Mouse (Mus musculus) adrenal gland, postnatal 14 days (tissue): Measurements from ENCODE around the gene Ttc24. TPM values are rescaled to one million over a fixed set of nuclear protein-coding genes. Genes with fewer than 3 reads are reported as not detected.

Source experiments
- DNase-seq: peaks from one replicate; pipeline ENCODE4 v3.0.0; 2021; ENCODE audit warnings: mixed read lengths
- long read RNA-seq, 2 experiments: library from polyadenylated mRNA; stranded (forward); transcript quantifications; one replicate each; pipeline ENCODE4 v2.0.0; 2021
- total RNA-seq: library from RNA; stranded (reverse); gene quantifications from 2 replicates; pipeline ENCODE4 v1.2.3, GENCODE M21; 2021

Gene Ttc24
- not detected in 2 replicates for total RNA-seq
- long read RNA-seq, experiment 1, result 0 reads
- long read RNA-seq, experiment 2, result 0 reads

DNA sequence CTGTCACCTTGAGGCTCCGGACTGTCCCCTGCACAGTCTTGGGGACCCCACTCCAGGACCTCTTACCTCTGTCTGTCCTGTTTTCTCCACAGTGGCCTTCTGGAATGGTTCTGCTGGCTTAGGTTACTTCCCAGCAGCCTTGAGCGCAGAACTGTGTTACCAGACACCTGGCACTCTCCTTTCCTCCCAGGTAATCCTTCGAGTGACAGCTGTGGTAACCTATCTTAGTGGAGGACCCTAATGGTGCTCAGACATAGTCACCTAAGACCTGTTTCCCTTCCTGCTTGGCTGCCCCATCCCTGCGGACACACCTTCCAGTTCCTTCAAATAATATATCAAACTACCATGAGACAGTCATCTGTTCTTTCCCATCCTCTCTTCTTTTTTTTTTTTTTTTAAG lies at the start of gene Ttc24:
Gene Ttc24, minus strand, starts transcription at position 101 of the 400 bp plus-strand sequence.
- no peak for DNase-seq

DNA sequence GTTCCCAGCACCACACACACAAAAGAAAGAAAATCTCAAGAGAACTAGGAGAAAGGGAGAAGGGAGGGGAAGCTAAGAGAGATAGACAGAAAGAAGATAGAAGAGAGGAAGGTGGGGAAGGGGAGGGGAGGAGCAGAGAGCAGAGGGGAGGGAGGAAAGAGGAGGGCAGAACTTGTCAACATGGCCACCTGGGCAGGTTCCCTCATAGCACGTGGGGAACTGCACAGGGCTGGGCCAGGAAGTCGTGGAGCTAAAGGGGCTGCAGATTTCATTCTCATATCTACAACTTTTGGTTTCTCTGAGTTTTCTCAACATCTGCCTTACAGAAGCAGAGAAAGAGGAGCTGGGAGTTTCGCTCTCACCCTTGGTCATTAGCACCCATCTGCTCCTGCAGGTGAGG lies 49.5 kb upstream of the Ttc24 start:
- DNase-seq, result no peak

DNA sequence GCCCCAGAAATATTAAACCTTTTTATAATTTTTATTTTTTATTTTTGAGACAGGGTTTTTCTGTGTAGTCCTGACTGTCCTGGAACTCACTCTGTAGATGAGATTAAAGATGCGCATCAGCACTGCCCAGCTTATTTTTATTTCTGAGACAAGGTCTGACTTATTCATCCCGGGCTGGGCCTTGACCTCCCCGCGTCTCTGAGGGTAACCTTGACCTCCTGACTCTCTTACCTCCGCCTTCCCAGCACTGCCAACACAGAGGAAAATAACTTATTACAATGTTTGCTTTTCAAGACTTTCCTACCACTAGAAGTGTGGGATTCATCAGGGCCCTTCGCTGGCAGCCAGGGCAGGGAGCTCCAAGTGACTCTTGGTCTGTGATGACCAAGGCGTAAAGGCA lies 48.1 kb upstream of the Ttc24 start:
- peak; percentile 41 for DNase-seq

DNA sequence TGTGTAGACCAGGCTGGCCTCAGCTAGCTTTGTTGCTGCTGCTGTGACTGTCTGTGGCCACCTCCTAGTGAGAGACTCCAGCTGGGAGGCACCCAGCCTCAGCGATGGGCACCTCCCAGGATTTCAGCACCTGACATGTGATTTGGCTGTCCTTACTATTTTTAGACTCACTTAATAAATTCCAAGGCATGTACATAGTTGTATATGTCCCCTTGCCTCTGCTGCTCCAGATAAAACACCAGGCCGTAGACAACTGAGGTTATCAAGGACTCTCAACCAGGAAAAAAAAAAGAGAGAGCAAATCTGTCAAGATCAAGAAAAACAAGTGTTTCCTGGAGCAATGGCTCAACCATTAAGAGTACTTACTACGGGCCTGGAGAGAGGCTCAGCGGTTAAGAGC lies 47.1 kb upstream of the Ttc24 start:
- DNase-seq, result no peak

DNA sequence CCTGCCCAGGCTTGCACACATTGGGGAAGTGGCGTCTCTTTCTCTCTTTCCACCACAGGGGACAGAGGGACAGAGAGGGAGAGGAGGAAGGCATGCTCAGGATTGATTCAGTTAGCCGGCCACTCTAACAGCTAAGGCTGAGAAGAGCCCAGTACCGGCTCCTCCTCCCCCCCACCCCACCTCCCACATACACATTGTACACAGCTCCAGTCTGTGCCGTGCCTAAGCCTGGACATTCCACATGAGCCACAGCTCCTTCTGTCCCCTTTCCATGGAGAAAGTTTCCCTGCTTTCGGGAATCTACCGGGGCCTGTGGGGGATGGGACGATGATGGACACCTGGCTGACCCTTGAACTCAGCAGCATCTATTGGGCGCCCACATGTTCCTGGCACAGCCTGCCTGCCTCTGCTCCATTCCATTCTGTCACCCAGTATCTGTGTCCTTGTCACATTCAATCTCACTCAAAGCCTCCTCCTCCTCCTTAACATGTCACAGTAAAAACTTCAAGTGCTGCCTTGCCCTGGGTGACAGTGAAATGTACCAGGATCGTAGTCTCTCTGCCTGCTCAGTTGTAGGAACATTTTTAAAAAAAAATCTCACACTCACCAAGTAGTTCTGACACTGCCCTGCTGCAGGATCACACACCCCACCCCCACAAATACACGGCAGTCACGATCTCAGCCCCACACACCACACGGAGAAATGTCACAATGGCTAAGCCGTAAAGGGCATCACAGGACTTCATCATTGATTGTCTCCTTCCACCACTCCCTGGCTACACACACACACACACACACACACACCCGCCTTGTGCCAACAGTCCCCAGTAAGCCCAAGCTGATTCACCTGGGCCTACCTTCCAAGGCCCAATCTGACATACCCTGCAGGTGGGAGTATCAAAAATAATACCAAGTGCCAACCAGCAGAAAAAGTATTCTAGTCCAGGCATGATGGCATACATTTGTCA lies 43.3 kb upstream of the Ttc24 start:
- DNase-seq, result no peak

DNA sequence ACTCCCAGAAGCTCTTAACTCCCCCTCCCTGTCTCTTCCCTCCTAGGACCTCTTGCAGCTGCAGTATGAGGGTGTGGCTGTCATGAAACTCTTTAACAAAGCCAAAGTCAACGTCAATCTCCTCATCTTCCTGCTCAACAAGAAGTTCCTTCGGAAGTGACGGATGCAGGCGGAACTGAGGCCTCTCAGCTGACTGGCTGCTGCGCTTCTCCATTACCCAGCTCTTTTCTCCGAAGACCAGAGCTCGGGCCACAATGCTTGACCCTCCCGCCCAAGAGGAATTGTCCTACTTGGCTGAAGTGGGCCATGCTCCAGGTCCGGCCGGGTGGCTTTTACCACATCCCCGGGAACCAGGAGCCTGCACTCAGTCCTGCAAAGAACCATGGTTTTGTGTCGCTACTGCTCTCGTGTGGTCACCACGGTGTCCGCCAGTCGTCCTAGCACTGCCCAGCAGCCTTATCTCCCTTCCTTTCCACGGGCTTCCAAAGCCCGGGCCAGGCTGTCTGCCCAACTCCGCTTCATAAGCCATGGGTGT lies 42.1 kb upstream of the Ttc24 start:
- no peak for DNase-seq

DNA sequence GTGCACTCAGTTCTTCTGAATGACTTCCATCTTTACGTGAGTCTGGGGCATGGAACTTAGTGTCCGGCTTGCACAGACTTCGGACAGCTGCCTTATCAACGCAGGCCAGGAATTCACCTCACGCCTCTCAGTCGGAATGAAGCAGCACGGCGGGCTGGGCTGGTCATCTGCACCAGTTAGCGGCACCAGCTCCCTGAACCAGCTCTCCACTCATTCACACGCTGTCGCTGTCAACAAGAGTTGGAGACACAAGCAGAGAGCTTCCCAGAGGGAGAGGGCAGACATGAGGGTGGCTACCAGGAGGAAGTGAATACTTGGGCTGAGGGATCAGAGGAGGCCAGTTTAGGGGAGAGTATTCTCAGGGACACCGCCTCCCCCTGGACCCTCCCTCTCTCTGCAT lies 36.3 kb upstream of the Ttc24 start:
- DNase-seq, result no peak

DNA sequence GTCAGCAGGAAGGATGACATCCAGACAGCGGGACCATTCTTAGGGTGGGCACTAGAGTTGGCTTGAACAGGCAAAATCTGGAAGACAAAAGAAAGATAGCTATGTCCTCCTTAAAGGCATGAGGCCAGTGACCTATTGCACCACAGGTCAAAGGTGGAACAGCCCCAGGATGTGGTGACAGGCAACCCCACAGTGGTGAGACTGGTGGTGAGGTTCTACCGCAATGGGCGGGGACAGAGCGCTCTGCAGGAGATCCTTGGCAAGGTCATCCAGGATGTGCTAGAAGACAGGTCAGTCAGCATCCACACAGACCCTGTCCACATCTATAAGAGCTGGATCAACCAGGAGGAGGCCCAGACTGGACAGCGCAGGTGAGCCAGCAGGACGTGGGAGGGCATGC lies 31.0 kb upstream of the Ttc24 start:
- DNase-seq, result no peak

DNA sequence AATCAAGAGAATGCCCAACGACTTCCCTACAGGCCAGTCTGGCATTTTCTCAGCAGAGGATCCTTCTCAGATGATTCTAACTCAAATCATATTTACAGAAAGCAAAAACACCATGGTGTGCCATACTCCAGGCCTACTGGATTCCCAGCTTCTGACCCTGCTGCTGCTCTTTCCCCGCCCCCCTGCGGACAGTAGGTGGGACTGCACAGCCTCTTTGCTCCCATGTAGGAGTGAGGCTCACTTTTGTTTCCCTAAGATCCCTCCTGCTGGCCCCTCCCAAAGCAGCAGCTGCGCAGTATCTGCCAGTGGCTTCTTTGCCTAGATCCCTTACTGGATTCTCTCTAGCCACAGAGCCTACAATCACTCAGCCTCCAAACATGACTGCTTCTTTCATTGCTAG lies 28.0 kb upstream of the Ttc24 start:
- DNase-seq, result no peak

DNA sequence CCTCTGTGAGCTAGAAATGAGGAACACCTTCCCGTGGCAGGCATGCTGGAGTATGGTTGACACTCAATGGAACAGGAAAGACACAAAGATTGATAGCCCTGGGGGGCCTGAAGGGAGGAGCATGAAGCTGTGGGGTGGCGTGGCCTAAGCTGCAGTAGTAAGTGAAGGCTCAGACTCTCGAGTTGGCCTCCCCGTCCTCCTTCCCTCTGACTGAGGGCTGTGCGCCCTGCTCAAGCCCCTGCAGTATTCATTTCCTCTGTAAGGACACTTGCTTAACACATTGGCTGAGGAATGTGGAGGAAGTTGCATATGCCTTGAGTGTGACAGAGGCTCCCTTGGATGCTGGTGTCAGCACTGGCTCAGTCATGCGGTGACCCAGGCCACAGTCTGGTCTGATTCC lies 24.5 kb upstream of the Ttc24 start:
- no peak for DNase-seq

DNA sequence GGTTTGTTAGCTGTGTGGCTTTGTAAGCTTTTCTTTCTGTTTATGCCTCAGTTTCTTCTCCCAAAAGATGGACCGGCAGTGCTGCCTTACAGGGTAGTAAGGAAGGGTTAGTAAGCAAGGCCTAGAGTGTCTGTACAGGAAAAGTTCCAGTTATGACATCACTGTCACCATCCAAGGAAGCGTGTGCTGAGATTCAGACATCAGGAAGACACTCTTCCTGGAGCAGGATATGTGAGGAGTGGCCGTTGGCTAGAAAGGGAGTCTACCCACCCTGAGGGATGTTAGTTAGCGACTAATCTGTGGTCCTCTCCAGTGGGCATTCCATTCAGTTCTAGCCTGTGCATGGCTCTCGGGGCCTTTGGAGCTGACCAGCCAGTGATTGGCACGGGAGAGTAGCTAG lies 24.1 kb upstream of the Ttc24 start:
- DNase-seq, result no peak

DNA sequence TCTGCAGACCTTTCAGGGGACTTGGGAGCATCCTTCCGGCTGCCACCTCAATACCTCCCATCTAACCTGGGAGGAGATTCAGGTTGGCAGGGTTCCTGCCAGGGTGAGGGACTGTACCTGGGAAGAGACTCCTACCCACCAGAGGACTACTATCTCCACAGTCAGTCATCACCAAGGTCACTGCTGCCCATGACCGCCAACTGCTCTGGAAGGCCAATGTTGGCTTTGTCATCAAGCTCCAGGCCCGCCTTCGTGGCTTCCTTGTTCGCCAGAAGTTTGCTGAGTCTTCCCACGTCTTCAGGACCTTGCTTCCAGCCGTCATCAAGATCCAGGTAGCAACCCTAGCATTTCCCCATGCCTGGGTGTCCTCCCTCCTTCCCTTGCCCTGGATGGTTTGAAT lies 23.6 kb upstream of the Ttc24 start:
- DNase-seq, result peak; percentile 34

DNA sequence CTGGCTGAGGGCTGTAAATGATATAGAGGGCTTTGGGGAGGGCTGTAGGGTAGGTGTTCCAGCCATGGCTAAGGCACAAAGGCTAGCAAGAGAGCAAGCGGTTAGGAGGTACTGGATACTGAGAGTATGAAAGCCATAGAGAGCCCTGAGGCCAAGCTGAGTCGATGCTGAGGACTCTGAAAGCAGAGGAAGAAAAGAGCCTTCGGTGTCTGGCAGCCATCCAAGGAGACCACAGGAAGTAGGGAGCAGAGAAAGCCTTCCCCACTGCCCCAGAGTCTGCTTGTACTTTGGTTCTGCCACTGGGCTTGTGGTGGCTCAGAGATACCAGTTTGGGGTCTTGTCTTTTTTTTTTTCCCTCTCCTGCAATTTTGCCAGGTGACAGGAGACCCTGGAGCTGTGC lies 22.1 kb upstream of the Ttc24 start:
- no peak for DNase-seq

DNA sequence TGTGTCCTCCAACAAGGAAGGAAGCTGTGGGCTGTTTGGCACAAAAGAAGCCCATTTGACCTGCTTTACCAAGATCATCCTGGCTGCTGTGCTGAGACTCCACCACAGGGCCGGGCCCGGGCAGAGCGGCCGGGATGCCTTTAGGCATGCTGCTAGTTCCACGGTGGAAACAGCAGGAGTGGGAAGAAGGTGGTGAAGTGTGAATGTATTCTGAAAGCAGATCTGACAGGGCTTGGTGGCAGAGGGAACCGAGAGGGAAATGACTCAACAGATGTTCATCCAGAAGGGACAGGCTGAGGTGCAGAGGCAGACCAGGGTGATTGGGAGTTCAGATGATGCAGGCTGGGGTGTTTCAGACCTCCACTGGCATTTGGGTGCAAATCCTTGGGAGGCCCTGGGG lies 19.6 kb upstream of the Ttc24 start:
- DNase-seq, result no peak

DNA sequence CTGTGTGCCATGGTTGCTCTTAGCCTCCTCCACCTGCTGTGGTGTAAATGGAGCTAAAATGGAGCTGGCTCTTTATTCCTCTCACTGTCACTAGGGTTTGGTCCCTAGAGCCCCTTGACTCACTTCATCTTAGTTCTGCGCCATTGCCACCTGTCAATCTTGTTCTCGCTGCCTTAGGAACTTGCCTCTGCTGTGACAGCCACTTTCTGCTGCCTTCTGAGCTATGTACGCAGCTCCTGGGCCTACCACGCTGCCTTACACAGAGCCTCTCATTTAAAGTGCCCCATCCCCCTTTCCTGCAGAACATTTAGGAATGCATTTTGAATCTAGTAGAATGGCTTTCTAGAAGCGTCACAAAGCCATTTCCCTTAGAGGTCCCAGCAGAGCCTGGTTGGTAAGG lies 16.0 kb upstream of the Ttc24 start:
- no peak for DNase-seq

DNA sequence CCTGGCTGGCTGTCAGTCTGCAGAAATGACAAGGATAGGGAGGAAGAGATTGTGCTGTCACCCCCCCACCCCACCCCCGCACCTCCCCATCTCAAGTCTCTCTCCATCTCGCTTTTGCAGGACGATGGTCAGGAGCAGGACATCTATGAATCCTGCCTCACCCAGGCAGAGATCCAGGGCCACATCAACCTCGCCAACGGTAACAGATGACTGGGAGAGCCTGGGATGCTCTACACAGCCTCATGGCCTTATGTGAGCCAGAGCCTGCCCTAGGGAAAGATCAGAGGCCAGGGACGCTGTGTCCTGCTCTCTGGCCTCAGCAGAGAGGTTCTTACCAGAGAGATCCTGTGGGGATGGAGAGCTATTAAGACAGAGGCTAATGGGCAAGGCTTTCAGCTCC lies 12.5 kb upstream of the Ttc24 start:
- DNase-seq, result no peak

DNA sequence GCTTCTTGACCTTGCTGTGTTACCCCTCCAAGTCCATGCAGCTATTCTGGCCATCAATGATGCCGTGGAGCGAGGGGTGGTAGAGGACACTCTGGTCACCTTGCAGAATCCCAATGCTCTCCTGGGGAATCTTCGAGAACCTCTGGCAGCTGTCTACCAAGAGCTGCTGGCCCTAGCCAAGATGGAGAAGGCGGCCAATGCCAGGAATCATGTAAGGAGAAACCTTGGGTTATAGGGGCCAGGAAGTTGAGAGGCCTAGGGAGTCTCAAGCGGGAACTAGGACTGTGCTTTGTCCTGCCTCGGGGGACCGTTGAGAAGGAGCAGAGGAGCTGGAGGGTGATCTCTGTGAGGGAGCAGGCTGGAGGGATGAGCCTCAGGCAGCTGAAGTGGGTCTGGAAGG lies 12.0 kb upstream of the Ttc24 start:
- no peak for DNase-seq

DNA sequence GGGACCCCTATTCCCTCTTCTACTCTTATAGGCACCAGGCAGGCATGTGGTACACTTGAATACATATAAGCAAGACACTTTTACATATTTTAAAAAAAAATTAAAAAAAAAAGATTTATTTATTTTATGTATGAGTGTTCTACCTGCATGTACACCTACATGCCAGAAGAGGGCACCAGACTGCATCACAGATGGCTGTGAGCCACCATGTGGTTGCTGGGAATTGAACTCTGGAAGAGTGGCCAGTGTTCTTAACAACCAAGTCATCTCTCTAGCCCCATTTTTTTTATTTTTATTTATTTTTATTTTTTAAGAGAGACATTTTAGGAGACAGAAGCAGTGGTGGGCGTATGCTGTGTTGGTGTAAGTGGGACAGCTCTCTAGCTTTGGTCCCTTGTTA lies 9.6 kb upstream of the Ttc24 start:
- peak; percentile 53 for DNase-seq

DNA sequence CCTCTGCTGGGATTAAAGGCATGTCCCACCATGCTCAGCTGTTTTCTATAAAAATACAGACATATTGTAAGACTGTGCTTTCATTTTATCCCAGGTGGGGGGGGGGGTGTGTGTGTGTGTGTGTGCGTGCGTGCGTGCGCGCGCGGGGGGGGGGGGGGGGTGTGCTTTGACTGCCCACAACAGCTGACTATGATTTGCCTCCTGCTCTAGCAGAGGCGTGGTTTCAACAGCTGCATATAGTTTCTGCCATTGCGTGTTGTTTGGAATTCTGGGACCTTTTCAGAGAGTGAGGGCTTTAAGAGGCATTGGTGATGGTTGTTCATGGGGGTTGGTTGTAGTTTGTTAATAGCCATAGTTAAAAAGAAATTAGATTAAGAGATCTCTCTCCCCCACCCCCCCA lies 7.4 kb upstream of the Ttc24 start:
- DNase-seq, result no peak

DNA sequence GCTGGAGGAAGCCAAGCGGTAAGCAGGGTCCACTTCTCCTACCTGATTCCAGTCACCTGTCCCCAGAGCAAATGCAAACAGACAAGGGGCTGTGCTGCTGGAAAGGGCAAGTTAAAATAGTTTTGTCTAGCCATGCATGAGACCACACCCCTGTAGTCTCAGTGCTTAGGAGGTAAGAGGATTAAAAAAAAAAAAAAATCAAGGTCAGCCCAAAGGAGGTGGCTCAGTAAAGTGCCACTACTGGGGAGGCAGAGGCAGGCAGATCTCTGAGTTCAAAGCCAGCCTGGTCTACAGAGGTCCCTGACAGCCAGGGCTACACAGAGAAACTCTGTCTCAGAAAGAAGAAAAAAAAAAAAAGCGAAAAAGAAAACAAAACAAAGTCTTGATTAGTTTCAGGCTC lies 5.9 kb upstream of the Ttc24 start:
- no peak for DNase-seq

DNA sequence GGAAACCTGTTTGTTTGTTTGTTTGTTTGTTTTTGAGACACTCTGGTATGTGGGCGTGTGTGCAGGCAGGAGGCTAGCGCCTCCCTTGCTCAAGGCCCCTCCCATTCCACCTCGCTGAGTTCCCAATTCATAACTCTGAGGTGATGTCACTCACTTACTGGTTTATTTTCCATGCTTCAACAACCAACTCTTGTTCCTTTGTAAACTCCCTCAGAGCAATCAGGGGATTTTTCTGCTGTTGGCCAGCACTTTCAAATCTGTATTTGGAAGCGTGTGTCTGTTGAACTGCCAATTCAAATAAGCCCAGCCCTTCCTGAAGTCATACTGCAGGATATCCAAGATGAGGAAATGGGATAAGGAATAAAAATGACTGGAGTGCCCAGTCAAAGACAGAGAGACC lies 4.6 kb upstream of the Ttc24 start:
- no peak for DNase-seq

DNA sequence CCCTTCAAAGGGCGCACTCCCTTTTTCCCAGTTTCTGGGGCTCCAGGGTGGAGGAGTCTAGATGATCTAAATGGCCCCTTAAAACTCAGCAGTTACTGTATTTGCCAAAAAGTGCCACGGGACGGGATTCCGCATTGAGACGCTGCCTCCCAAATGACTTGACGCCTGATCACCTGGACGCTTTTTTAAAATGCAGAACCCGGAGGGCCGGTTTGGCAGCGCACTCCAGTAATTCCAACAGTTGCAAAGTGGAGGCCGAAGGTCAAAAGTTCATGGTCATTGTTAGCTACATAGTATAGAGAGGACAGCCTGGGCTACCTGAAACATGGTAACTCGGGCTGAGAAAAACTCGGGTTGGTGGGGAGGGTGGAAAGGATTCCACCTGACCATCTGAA lies 4.1 kb upstream of the Ttc24 start:
- DNase-seq, result no peak

DNA sequence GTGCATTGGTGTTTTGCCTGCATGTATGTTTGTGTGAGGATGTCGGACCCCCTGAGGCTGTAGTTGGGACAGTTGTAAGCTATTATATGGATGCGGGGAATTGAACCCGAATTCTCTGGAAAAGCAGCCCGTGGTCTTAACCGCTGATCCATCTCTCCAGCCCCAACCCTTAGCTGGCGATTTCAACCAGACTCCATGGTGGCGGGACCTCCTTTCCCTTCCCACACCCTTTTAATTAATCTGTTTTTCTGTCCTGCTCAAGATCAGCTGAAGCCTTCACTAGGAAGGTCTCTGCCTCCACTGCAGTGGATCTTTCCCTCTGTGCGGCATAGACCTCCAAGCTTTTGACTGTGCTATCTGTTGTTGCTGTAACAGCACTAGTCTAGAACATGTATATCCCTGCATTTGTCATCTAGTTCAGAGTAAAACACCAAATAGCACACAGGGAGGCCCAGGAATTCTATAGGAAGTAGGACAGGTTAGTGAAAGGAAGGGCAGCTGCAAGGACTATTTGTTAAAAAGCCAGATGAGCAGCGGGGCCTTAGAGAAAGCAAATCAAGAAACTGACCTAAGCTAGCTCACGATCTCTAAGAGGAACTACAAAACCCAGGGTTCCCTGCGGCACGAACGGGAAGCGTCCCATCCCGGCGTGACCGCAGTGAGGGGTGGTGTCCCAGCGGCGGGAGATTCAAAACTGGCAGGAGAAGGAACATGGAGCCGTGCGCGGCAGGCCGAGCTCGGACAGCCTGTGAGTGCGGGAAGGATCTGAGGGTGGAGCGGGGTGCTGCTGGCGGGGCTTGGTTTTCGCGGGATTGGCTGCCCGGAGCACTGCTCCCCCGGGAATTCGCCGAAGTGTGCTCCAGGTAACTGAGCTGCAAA lies 3.5 kb upstream of the Ttc24 start, which contains the start of gene Iqgap3:
Gene Iqgap3, plus strand, starts transcription at position 627 of the 879 bp plus-strand sequence.
- peak; percentile 95 for DNase-seq
